Comparison of ENCODE assay signal across 24 mouse cellular contexts in the genomic region with DNA sequence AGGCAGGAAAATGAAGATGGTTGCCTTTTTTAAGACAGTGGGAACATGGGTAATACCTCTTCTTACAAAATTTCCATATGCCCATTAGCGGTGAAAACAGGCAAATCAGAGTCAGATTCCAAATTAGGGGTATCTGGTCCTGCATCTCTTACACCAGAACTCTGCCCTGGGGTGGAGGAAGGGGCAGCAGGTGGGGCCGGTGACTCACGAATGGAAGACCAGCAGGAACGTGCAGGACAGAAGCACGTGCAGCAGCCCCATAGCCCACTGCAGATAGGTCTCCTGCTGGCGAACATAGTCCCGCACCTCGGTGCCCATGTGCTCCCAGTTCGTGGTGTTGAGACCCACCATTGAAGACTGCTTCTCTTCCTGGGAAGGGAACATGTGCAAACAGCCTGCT. TPM values are rescaled to one million over a fixed set of nuclear protein-coding genes. Genes with fewer than 3 reads are reported as not detected.
"Had no signal": no experiment of that assay in that cellular context is flagged by ENCODE, and none has a peak within 500 bp of the region (broad histone marks: within the 10 kb centered on the region; RNA-seq: fewer than 3 reads in every experiment).

No protein-coding gene starts in this region.

- H3K9me3 ChIP-seq: limb, embryonic 12.5 days; limb, embryonic 15.5 days; midbrain, embryonic 12.5 days; midbrain, embryonic 15.5 days; neural tube, embryonic 12.5 days; neural tube, embryonic 15.5 days; stomach, embryonic 15.5 days had no signal

- H3K36me3 ChIP-seq: limb, embryonic 12.5 days; limb, embryonic 15.5 days; midbrain, embryonic 12.5 days; midbrain, embryonic 15.5 days; neural tube, embryonic 12.5 days; neural tube, embryonic 15.5 days; stomach, embryonic 15.5 days had no signal

- DNase-seq: left cerebral cortex, postnatal 4 days; liver, postnatal 0 days; lung, embryonic 14.5 days; right cerebral cortex, adult 18-20 months; right cerebral cortex, postnatal 14 days; right cerebral cortex, postnatal 4 days; spleen, adult 18-20 months; thymus, postnatal 25 days had no signal

- H3K4me1 ChIP-seq: midbrain, embryonic 12.5 days had no signal

- H3K4me3 ChIP-seq: left cerebral cortex, adult 2 months; limb, embryonic 12.5 days; limb, embryonic 15.5 days; midbrain, embryonic 12.5 days; midbrain, embryonic 15.5 days; neural tube, embryonic 12.5 days; neural tube, embryonic 15.5 days; stomach, embryonic 15.5 days had no signal

- ATAC-seq: lung, postnatal 0 days; midbrain, embryonic 15.5 days had no signal

- H3K27me3 ChIP-seq: limb, embryonic 15.5 days; midbrain, embryonic 15.5 days; neural tube, embryonic 12.5 days; stomach, embryonic 15.5 days had no signal

- H3K27ac ChIP-seq: left cerebral cortex, adult 2 months; limb, embryonic 12.5 days; limb, embryonic 15.5 days; liver, embryonic 14.5 days; macrophage; midbrain, embryonic 12.5 days; midbrain, embryonic 15.5 days; neural tube, embryonic 12.5 days; neural tube, embryonic 15.5 days; stomach, embryonic 15.5 days had no signal

- H3K9ac ChIP-seq: limb, embryonic 12.5 days; limb, embryonic 15.5 days; liver, embryonic 14.5 days; liver, postnatal 0 days; lung, embryonic 14.5 days; midbrain, embryonic 12.5 days; midbrain, embryonic 15.5 days; neural tube, embryonic 12.5 days; neural tube, embryonic 15.5 days; stomach, embryonic 15.5 days had no signal

- H3K4me2 ChIP-seq: limb, embryonic 12.5 days; limb, embryonic 15.5 days; liver, embryonic 11.5 days; lung, embryonic 14.5 days; midbrain, embryonic 12.5 days; midbrain, embryonic 15.5 days; neural tube, embryonic 12.5 days; neural tube, embryonic 15.5 days; stomach, embryonic 15.5 days had no signal

RNA-seq across cellular contexts. Expression of gene Dcst2, which starts 5.7 kb away (rescaled TPM):
- total RNA-seq: megakaryocyte, adult 5-6 weeks had no signal
- polyA plus RNA-seq: macrophage; thymus, postnatal 0 days had no signal

RNA-seq across cellular contexts. Expression of gene Dcst1, which starts 9.0 kb away (rescaled TPM):
- total RNA-seq: layer of hippocampus, adult 18-20 months; layer of hippocampus, postnatal 25 days; megakaryocyte, adult 5-6 weeks had no signal
- polyA plus RNA-seq: liver, embryonic 11.5 days; macrophage had no signal

RNA-seq across cellular contexts. Expression of gene Efna4, which starts 18.2 kb away (rescaled TPM):
- polyA plus RNA-seq: macrophage had no signal

RNA-seq across cellular contexts. Expression of gene Efna3, which starts 33.3 kb away (rescaled TPM):
- total RNA-seq: megakaryocyte, adult 5-6 weeks had no signal
- polyA plus RNA-seq: liver, postnatal 0 days; macrophage had no signal
